Mouse (Mus musculus) heart, adult 2 months (tissue): ENCODE data around the gene Cd164l2. TPM values are rescaled to one million over a fixed set of nuclear protein-coding genes. Genes with fewer than 3 reads are reported as not detected.

Experiments used
- DNase-seq, 2 experiments: peaks; one replicate each; pipeline ENCODE4 v3.0.0; 2021
- H3K27ac ChIP-seq: fragments of 200-600 bp; 2 replicates; pipeline ENCODE4 v1.8.1; 2022
- H3K27me3 ChIP-seq: fragments of 200-500 bp; 2 replicates; pipeline ENCODE4 v1.6.1; 2012; ENCODE audit warnings: mild to moderate bottlenecking, low read length, inconsistent platforms, mixed read lengths; ENCODE audit not compliant: control insufficient read depth, insufficient read depth
- H3K36me3 ChIP-seq: fragments of 200-500 bp; 2 replicates; pipeline ENCODE4 v1.6.1; 2012; ENCODE audit warnings: low read length, inconsistent platforms; ENCODE audit not compliant: control insufficient read depth, insufficient read depth
- H3K4me1 ChIP-seq: fragments of 200-500 bp; 2 replicates; pipeline ENCODE4 v1.6.1; 2011; ENCODE audit warnings: low read length; ENCODE audit not compliant: control insufficient read depth, insufficient read depth
- H3K4me3 ChIP-seq: fragments of 200-600 bp; 2 replicates; pipeline ENCODE4 v1.8.1; 2022
- H3K79me2 ChIP-seq: fragments of 200-500 bp; replicated peaks from 2 replicates; pipeline ENCODE4 v1.6.1; 2012; ENCODE audit warnings: mild to moderate bottlenecking, inconsistent platforms, low read length, moderate library complexity, mixed read lengths; ENCODE audit not compliant: control insufficient read depth, insufficient read depth
- H3K9ac ChIP-seq: fragments of 200-500 bp; 2 replicates; pipeline ENCODE4 v1.6.1; 2012; ENCODE audit warnings: low read depth, mild to moderate bottlenecking, control low read depth, inconsistent platforms, low read length, mixed read lengths
- CTCF ChIP-seq: fragments of 200-600 bp; IDR thresholded peaks from 2 replicates; pipeline ENCODE4 v1.8.1; 2022; ENCODE audit warnings: antibody characterized with exemption, mild to moderate bottlenecking, moderate library complexity
- EP300 ChIP-seq: fragments of 200-500 bp; IDR thresholded peaks from 2 replicates; pipeline ENCODE4 v1.6.1; 2011; ENCODE audit warnings: low read depth, low read length, control low read depth; ENCODE audit not compliant: insufficient read depth
- POLR2A ChIP-seq: fragments of 200-500 bp; IDR thresholded peaks from 2 replicates; pipeline ENCODE4 v1.6.1; 2011; ENCODE audit warnings: mild to moderate bottlenecking, low read depth, low read length, control low read depth; ENCODE audit not compliant: insufficient read depth
- WGBS: fragments of 180-500 bp; shearing (Covaris S2); methylation state at CpG from one replicate; pipeline ENCODE4 v1.1.7; 2018; 5-methylcytosine and 5-hydroxymethylcytosine counted together
- intact Hi-C: fragments of 180-260 bp; cut with DNase I; formaldehyde crosslinking; loops from one replicate; pipeline ENCODE4 v1.15.1; 2025
- polyA plus RNA-seq: library from polyadenylated mRNA; depleted of rRNA; stranded (reverse); fragments of >200 nt; gene quantifications from 2 replicates; pipeline ENCODE4 v1.2.3, GENCODE M21; 2012
- total RNA-seq, 2 experiments: library from RNA; stranded (reverse); gene quantifications; 2 replicates each; pipeline ENCODE4 v1.2.3; 2021

Gene Cd164l2
- total and polyA plus RNA-seq, 3 experiments: 0.66 TPM; not detected in 2

GRCm38 (mm10) chr4:133263756-133264155 is 51.8 kb downstream of the Cd164l2 start:
- peaks cover 3% of the 10 kb centered on the region for H3K4me1 ChIP-seq
- WGBS: 91% methylated on average over 5 of the region's 5 CpGs
- DNase-seq: no peak
- intact Hi-C loops: no loop called here
- H3K27ac ChIP-seq: no peak overlapping the region
- H3K79me2 ChIP-seq: no peaks in the 10 kb centered on the region
- H3K4me3 ChIP-seq: no peak overlapping the region
- H3K27me3 ChIP-seq: no peaks in the 10 kb centered on the region
- no peak overlapping the region for H3K9ac ChIP-seq
- no peaks in the 10 kb centered on the region for H3K36me3 ChIP-seq
- no peak for TF ChIP-seq CTCF
- TF ChIP-seq POLR2A: no peak
- TF ChIP-seq EP300: no peak

- no peaks in the 10 kb centered on the region for H3K36me3 ChIP-seq
- no peak overlapping the region for H3K4me3 ChIP-seq
- H3K4me1 ChIP-seq: peaks cover 8% of the 10 kb centered on the region
- intact Hi-C loops: no loop called here
- no peak for TF ChIP-seq EP300
- no peak for TF ChIP-seq POLR2A
- TF ChIP-seq CTCF: no peak
- no peak overlapping the region for H3K9ac ChIP-seq
- H3K27ac ChIP-seq: no peak overlapping the region
- 95% methylated on average over 2 of the region's 2 CpGs for WGBS
- H3K79me2 ChIP-seq: no peaks in the 10 kb centered on the region
- no peak for DNase-seq
- no peaks in the 10 kb centered on the region for H3K27me3 ChIP-seq
Observed at GRCm38 (mm10) chr4:133264559-133264958, 52.6 kb downstream of the Cd164l2 start.

- Histone ChIP-seq H3K27ac (no peak overlapping the region), H3K9ac (no peak overlapping the region), H3K36me3 (no peaks in the 10 kb centered on the region; the same call in 1 of the 2 replicates), H3K4me1 (peaks cover 13% of the 10 kb centered on the region), H3K27me3 (no peaks in the 10 kb centered on the region), H3K4me3 (no peak overlapping the region), H3K79me2 (no peaks in the 10 kb centered on the region)
- intact Hi-C loops: no loop called here
- TF ChIP-seq CTCF: no peak
- no peak for TF ChIP-seq POLR2A
- no peak for TF ChIP-seq EP300
- no peak for DNase-seq
- 68% methylated on average over 3 of the region's 3 CpGs for WGBS
Observed at GRCm38 (mm10) chr4:133265297-133265696, 53.4 kb downstream of the Cd164l2 start.

- peak overlapping the region; percentile 7; the same call in 1 of the 2 replicates for H3K27ac ChIP-seq
- intact Hi-C loops: no loop called here
- H3K9ac ChIP-seq: no peak overlapping the region
- TF ChIP-seq CTCF (no peak), POLR2A (no peak), EP300 (no peak)
- no peaks in the 10 kb centered on the region; the same call in 1 of the 2 replicates for H3K36me3 ChIP-seq
- H3K4me1 ChIP-seq: peaks cover 13% of the 10 kb centered on the region
- WGBS: 68% methylated on average over 4 of the region's 4 CpGs
- no peaks in the 10 kb centered on the region for H3K79me2 ChIP-seq
- no peaks in the 10 kb centered on the region for H3K27me3 ChIP-seq
- peak in 1 of 2 experiments; percentile 42 for DNase-seq
- no peak overlapping the region for H3K4me3 ChIP-seq
Observed at GRCm38 (mm10) chr4:133265759-133266158, 53.8 kb downstream of the Cd164l2 start.

GRCm38 (mm10) chr4:133266248-133266880 is 54.4 kb downstream of the Cd164l2 start:
- DNase-seq: peak in 1 of 2 experiments; percentile 32
- Histone ChIP-seq H3K27ac (peak overlapping the region; percentile 7; the same call in 1 of the 2 replicates), H3K4me1 (peaks cover 13% of the 10 kb centered on the region), H3K79me2 (no peaks in the 10 kb centered on the region), H3K9ac (no peak overlapping the region), H3K36me3 (no peaks in the 10 kb centered on the region; the same call in 1 of the 2 replicates), H3K4me3 (no peak overlapping the region), H3K27me3 (no peaks in the 10 kb centered on the region)
- TF ChIP-seq POLR2A: no peak
- no peak for TF ChIP-seq CTCF
- TF ChIP-seq EP300: no peak
- WGBS: 82% methylated on average over 12 of the region's 12 CpGs
- intact Hi-C loops: no loop called here

- Histone ChIP-seq H3K9ac (no peak overlapping the region), H3K4me3 (no peak overlapping the region), H3K36me3 (no peaks in the 10 kb centered on the region; the same call in 1 of the 2 replicates), H3K4me1 (peaks cover 13% of the 10 kb centered on the region), H3K27me3 (no peaks in the 10 kb centered on the region), H3K27ac (peak overlapping the region; percentile 49), H3K79me2 (no peaks in the 10 kb centered on the region)
- WGBS: 88% methylated on average over 3 of the region's 3 CpGs
- no peak for DNase-seq
- TF ChIP-seq CTCF (no peak), EP300 (no peak), POLR2A (no peak)
- intact Hi-C loops: no loop called here
Observed at GRCm38 (mm10) chr4:133268931-133269330, 57.0 kb downstream of the Cd164l2 start.
